Mouse (Mus musculus): ENCODE measurements around the gene Gabra1.

The Gabra1 gene

GRCm38 (mm10) chr11:42182825-42183152, at the start of gene Gabra1:
TSS of gene Gabra1 (minus strand) at chr11:42182930.
- in situ Hi-C loops (cut with MboI), result no loop called here

GRCm38 (mm10) chr11:42181973-42182824, 531 bp downstream of the Gabra1 start:
- in situ Hi-C loops (cut with MboI), result no loop called here

DNA sequence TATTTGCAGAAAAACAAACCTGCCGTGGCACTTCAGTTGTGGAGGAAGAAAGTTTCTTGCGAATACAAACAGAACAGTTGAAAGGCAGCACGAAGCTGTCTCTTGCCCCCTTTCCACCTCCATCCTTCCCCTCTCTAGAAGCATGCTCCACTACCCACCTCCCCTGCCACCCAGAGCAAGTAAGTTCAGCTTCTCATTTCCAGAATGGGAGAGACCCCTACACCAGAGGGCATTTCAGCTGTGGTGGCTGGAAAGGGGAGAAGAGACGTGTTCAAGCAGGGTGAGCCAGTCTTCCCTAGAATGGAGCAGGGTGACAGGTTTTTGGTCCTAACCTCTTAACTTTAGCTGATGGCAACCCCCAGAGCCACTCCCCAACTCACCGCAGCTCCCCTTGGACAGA, 1.3 kb downstream of the Gabra1 start:
- in situ Hi-C loops (cut with MboI), result no loop called here

DNA sequence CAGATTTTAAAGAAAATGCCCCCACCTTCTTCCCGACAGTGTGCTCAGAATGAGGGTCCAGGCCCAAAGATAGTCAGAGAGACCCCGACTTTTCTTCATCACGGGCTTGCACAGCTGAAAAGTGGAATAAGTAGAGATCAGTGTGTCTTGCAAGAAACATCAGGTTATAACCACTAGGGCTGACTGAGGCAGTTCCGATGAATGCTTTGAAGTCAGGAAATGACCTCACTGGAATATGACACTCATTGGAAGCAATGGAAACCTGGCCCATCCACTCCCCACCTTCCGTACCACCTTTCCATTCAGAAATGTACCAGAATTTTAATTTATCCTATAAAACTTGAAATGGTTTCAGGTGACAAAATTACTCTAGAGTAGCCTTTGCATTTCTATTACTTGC, 3.2 kb downstream of the Gabra1 start:
- in situ Hi-C loops (cut with MboI), result no loop called here

- in situ Hi-C loops (cut with MboI), result no loop called here
Observed at GRCm38 (mm10) chr11:42178296-42178695, 4.4 kb downstream of the Gabra1 start.

DNA sequence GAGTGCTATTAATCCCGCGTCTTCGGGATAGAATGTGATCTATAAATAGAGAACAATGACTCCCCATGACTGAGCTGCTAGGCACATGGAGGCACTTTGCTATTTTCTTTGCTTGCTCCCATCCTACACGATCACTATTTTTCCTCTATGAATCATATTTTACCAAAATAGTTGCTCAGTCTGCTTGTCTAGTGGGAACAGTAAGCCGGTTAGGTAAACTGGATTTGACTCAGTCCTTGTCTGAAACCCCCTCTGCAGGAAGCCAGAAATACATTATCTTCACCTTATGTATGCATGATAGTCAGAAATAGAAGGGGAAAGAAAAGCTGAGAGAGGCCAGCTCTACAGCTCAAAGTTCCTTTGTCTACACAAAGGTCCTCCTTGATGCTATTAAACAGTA, 31.3 kb downstream of the Gabra1 start:
- in situ Hi-C loops (cut with MboI), result no loop called here

DNA sequence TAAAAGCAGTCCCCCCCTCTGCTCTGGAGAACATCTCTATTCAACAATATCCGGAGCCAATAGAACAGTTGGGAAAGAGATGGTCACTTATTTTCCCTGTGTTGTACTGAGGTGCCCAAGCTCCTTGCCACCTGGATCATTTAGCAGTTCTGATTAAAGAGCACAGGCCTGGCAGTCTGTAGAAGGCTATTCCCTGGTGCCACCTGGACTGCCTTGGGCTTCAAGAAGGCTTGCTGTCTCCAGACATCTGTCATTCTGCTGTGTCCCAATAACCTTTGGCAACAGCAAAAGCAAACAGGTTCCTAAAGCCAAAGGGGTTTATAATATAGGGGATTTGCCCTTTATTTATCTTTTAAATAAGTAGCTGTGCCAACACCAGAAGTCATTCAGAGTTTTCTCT, 65.8 kb downstream of the Gabra1 start:
- in situ Hi-C loops (cut with MboI), result no loop called here

GRCm38 (mm10) chr11:42110051-42110450, 72.7 kb downstream of the Gabra1 start:
- in situ Hi-C loops (cut with MboI), result no loop called here

- in situ Hi-C loops (cut with MboI), result no loop called here
Observed at GRCm38 (mm10) chr11:42109627-42110026, 73.1 kb downstream of the Gabra1 start.

- in situ Hi-C loops (cut with MboI), result no loop called here
Observed at GRCm38 (mm10) chr11:42095556-42095955, 87.2 kb downstream of the Gabra1 start.
